Mouse (Mus musculus) erythroblast, embryonic 14.5 days (primary cell): ENCODE results near the gene Cfap65. TPM values are rescaled to one million over a fixed set of nuclear protein-coding genes. Genes with fewer than 3 reads are reported as not detected.
A peak's percentile ranks its signal among the peaks of the same experiment; 100 is the strongest.

Experiments used
- H3K27me3 ChIP-seq: 2 replicates; pipeline ENCODE4 v1.6.1; 2012; ENCODE audit warnings: inconsistent platforms; ENCODE audit not compliant: control insufficient read depth
- H3K36me3 ChIP-seq: 2 replicates; pipeline ENCODE4 v1.6.1; 2012; ENCODE audit warnings: mild to moderate bottlenecking, inconsistent platforms; ENCODE audit not compliant: control insufficient read depth
- H3K4me1 ChIP-seq: 2 replicates; pipeline ENCODE4 v1.6.1; 2012; ENCODE audit warnings: inconsistent platforms; ENCODE audit not compliant: control insufficient read depth
- H3K4me3 ChIP-seq: replicated peaks from 2 replicates; pipeline ENCODE3; 2012; ENCODE audit warnings: moderate library complexity, mild to moderate bottlenecking, inconsistent platforms
- H3K9me3 ChIP-seq: 2 replicates; pipeline ENCODE4 v1.6.1; 2012; ENCODE audit warnings: low read length, inconsistent platforms, mixed read lengths; ENCODE audit not compliant: control insufficient read depth
- GATA1 ChIP-seq: IDR thresholded peaks from 2 replicates; pipeline ENCODE4 v1.6.1; 2012; ENCODE audit warnings: low read length, inconsistent platforms, mixed read lengths
- TAL1 ChIP-seq: IDR thresholded peaks from 3 replicates; pipeline ENCODE4 v1.6.1; 2012; ENCODE audit warnings: low read length, inconsistent platforms, mixed read lengths
- polyA plus RNA-seq: library from polyadenylated mRNA; stranded (reverse); fragments of >175 nt; gene quantifications from 2 replicates; pipeline ENCODE4 v1.2.3, GENCODE M21; 2012

Cfap65 gene
- polyA plus RNA-seq, 1 experiment: not detected

DNA sequence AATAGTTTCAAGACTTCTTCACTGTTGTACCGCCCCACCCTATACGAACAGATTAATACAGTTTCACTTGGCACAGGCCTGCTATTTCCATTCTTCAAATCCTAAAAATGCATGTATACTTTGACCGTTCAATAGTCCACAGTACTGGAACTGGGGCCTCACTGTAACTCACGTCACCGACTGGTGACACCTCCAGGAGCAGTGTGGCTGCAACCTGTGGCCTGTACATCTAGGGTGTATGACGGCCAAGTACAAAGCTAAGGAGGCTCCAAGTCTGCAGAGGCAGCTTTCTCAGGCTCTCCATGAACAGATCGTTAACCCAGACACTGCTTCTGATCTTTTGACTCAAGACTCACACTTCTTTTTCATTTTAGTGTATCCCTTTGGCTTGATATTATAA lies 26.3 kb upstream of the Cfap65 start:
- H3K36me3 ChIP-seq: no peaks in the 10 kb centered on the region
- TF ChIP-seq TAL1: no peak
- no peak for TF ChIP-seq GATA1
- no peaks in the 10 kb centered on the region for H3K9me3 ChIP-seq
- no peaks in the 10 kb centered on the region for H3K4me1 ChIP-seq
- peaks cover 3% of the 10 kb centered on the region; the same call in 1 of the 2 replicates for H3K27me3 ChIP-seq
- H3K4me3 ChIP-seq: no peak overlapping the region

GRCm38 (mm10) chr1:74960059-74960458 lies 24.7 kb upstream of the Cfap65 start:
- no peaks in the 10 kb centered on the region for H3K36me3 ChIP-seq
- no peak overlapping the region for H3K4me3 ChIP-seq
- H3K9me3 ChIP-seq: no peaks in the 10 kb centered on the region
- no peaks in the 10 kb centered on the region for H3K4me1 ChIP-seq
- TF ChIP-seq TAL1: no peak
- H3K27me3 ChIP-seq: peaks cover 6% of the 10 kb centered on the region; the same call in 1 of the 2 replicates

- H3K27me3 ChIP-seq: peaks cover 73% of the 10 kb centered on the region
Measured at GRCm38 (mm10) chr1:74951556-74952210, 16.3 kb upstream of the Cfap65 start, which contains the start of gene Ihh. Ihh (minus strand) TSS chr1:74951672.

GRCm38 (mm10) chr1:74950576-74951490 lies 15.4 kb upstream of the Cfap65 start:
- H3K27me3 ChIP-seq: peaks cover 78% of the 10 kb centered on the region

More at GRCm38 (mm10) chr1:74951556-74952210, 16.3 kb upstream of the Cfap65 start, which contains the start of gene Ihh:
- Histone ChIP-seq H3K9me3 (no peaks in the 10 kb centered on the region; the same call in 1 of the 2 replicates), H3K36me3 (no peaks in the 10 kb centered on the region; the same call in 1 of the 2 replicates), H3K4me1 (no peaks in the 10 kb centered on the region), H3K4me3 (peak within 1 kb of the TSS; percentile 53)
- no peak for TF ChIP-seq TAL1
- no peak for TF ChIP-seq GATA1

DNA sequence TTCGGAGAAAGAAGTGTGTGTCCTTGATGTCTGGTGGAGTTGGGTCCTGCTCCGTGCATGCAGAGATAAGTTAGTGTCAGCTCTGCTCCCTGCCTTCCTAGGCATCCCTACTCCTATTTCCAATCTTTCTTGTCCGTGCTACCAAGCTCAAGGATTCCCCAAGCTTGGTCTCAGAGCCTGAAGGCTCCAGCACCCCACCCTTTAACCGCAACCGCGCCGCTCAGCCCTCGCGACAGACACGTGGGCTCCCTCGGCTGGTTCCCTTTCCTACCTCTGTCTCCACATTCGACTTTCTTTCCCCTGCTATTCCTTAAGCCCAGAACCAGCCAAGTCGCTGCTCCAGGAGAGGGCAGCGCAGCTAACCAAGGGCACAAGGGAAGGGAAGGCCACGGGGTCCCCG lies 14.7 kb upstream of the Cfap65 start:
- no peaks in the 10 kb centered on the region; the same call in 1 of the 2 replicates for H3K9me3 ChIP-seq
- H3K4me3 ChIP-seq: peak overlapping the region; percentile 53
- peaks cover 82% of the 10 kb centered on the region for H3K27me3 ChIP-seq
- peaks cover 2% of the 10 kb centered on the region; the same call in 1 of the 2 replicates for H3K36me3 ChIP-seq
- TF ChIP-seq GATA1 (no peak), TAL1 (no peak)
- H3K4me1 ChIP-seq: no peaks in the 10 kb centered on the region

More at GRCm38 (mm10) chr1:74950576-74951490, 15.4 kb upstream of the Cfap65 start:
- Histone ChIP-seq H3K4me1 (no peaks in the 10 kb centered on the region), H3K36me3 (peaks cover 2% of the 10 kb centered on the region; the same call in 1 of the 2 replicates), H3K4me3 (peak overlapping the region; percentile 53), H3K9me3 (no peaks in the 10 kb centered on the region; the same call in 1 of the 2 replicates)
- no peak for TF ChIP-seq TAL1
- no peak for TF ChIP-seq GATA1

- Histone ChIP-seq H3K4me3 (peak overlapping the region; percentile 53), H3K27me3 (peaks cover 82% of the 10 kb centered on the region), H3K36me3 (peaks cover 2% of the 10 kb centered on the region; the same call in 1 of the 2 replicates), H3K4me1 (no peaks in the 10 kb centered on the region), H3K9me3 (no peaks in the 10 kb centered on the region; the same call in 1 of the 2 replicates)
- no peak for TF ChIP-seq TAL1
- no peak for TF ChIP-seq GATA1
Measured at GRCm38 (mm10) chr1:74949666-74950050, 14.3 kb upstream of the Cfap65 start.

DNA sequence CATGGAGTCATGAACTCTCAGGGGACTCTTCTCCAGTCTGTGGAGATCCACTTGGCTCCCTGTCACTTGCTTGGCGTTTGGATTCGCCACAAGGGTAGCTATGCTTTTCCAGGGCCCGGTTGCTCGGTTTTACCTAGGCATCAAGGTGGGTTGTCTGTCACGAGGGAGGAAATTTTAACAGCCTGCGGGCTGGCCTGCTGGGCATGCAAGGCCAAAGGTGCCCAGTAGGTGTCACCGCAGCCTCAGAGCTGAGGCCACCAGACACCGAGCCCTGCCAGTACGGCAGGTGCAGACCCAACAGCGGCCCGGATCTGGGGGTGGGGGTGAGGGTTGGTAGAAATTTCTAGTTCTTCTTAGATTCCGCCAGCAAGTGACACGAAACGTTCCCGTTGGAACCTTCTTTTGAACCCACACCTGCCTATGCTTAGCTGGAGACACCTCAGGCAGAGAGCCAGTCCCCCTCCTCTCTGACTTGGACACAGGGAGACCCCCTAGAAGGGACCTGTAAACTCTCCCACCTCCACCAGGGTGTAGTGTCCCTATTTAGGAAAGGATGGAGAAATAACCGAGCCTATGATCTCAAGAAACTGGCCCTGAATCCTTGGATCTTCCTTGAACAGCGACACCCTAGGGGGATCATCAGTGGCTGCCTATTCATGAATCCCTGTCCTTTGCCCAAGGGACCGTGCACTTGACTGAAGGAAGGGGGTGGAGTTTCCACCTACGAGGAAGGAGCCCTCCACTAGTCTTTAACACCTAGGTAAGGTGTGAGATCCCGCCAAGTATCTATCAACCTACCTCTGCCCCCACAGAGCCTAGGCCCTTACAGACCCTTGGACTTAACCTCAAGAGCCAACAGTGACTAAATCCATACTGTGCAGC lies 13.6 kb upstream of the Cfap65 start:
- Histone ChIP-seq H3K27me3 (peaks cover 80% of the 10 kb centered on the region), H3K4me1 (no peaks in the 10 kb centered on the region), H3K4me3 (peak overlapping the region; percentile 53), H3K36me3 (peaks cover 2% of the 10 kb centered on the region; the same call in 1 of the 2 replicates), H3K9me3 (no peaks in the 10 kb centered on the region; the same call in 1 of the 2 replicates)
- TF ChIP-seq GATA1 (no peak), TAL1 (no peak)

DNA sequence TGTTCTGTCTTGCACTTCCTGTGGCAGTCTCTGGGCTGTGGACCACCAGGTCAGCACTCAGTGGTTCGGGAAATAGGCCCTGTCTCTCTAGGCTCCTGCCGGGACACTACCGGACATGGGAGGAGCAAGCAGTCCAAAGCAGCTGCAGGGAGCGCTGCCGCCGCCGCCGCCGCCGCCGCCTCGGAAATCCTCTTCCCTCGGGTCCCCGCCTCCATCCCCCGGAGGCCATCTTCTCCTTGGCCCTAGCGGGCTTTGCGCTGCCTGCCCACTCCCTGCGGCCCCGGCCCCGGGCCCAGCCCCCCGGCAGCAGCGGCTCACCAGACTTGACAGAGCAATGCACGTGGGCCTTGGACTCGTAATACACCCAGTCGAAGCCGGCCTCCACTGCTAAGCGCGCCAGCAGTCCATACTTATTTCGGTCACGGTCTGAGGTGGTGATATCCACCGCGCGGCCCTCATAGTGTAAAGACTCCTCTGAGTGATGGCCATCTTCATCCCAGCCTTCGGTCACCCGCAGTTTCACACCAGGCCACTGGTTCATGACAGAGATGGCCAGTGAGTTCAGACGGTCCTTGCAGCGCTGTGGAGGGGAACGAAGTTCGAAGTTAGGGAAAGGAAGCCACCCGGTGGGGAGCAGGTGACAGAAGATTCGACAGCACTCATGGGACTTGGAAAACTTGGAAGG lies 12.7 kb upstream of the Cfap65 start:
- peaks cover 71% of the 10 kb centered on the region for H3K27me3 ChIP-seq
- H3K4me3 ChIP-seq: no peak overlapping the region
- TF ChIP-seq GATA1 (no peak), TAL1 (no peak)
- no peaks in the 10 kb centered on the region; the same call in 1 of the 2 replicates for H3K9me3 ChIP-seq
- peaks cover 2% of the 10 kb centered on the region; the same call in 1 of the 2 replicates for H3K36me3 ChIP-seq
- no peaks in the 10 kb centered on the region for H3K4me1 ChIP-seq
